Mouse (Mus musculus) embryo, embryonic 11.5 days (tissue): Measurements from ENCODE around the gene Hist2h3b.
"Not testable (repeated sequence)": the region's sequence is repeated elsewhere in the genome, so short reads cannot be mapped to it uniquely, and the experiment has no call there.

Experiments
- DNase-seq: peaks from one replicate; pipeline ENCODE4 v3.0.0-alpha.2; 2012; ENCODE audit warnings: low read depth, low spot score

Hist2h3b gene

GRCm38 (mm10) chr3:96238954-96239793 is 29.3 kb upstream of the Hist2h3b start, which contains the start of gene Hist2h3c2:
Hist2h3c2 (minus strand) TSS chr3:96239127.
- DNase-seq, result not testable (repeated sequence)

- DNase-seq, result not testable (repeated sequence)
Observed at GRCm38 (mm10) chr3:96239949-96240798, 28.3 kb upstream of the Hist2h3b start, which contains the start of gene Hist2h2aa2. Hist2h2aa2 (minus strand) TSS chr3:96240276.

GRCm38 (mm10) chr3:96240799-96241197 is 27.7 kb upstream of the Hist2h3b start:
- no peak for DNase-seq

- DNase-seq, result no peak
Observed at GRCm38 (mm10) chr3:96243921-96244572, 24.4 kb upstream of the Hist2h3b start.

- DNase-seq, result not testable (repeated sequence)
Observed at GRCm38 (mm10) chr3:96245003-96245886, 23.2 kb upstream of the Hist2h3b start, which contains the start of gene Hist2h2aa1. Hist2h2aa1 (plus strand) TSS chr3:96245497.

GRCm38 (mm10) chr3:96246018-96246417 is 22.4 kb upstream of the Hist2h3b start:
- not testable (repeated sequence) for DNase-seq

GRCm38 (mm10) chr3:96246427-96246856 is 22.0 kb upstream of the Hist2h3b start, which contains the start of gene Hist2h3c1:
Hist2h3c1 (plus strand) TSS chr3:96246685.
- not testable (repeated sequence) for DNase-seq

- DNase-seq, result no peak
Observed at GRCm38 (mm10) chr3:96247356-96248140, 20.9 kb upstream of the Hist2h3b start.

- DNase-seq, result no peak
Observed at GRCm38 (mm10) chr3:96248141-96249033, 20.1 kb upstream of the Hist2h3b start.

GRCm38 (mm10) chr3:96249034-96249345 is 19.5 kb upstream of the Hist2h3b start:
- no peak for DNase-seq

GRCm38 (mm10) chr3:96250890-96251289 is 17.6 kb upstream of the Hist2h3b start:
- DNase-seq, result no peak

- DNase-seq, result no peak
Observed at GRCm38 (mm10) chr3:96251787-96252186, 16.7 kb upstream of the Hist2h3b start.

- no peak for DNase-seq
Observed at GRCm38 (mm10) chr3:96254683-96255355, 13.6 kb upstream of the Hist2h3b start.

- no peak for DNase-seq
Observed at GRCm38 (mm10) chr3:96255926-96256593, 12.4 kb upstream of the Hist2h3b start.

GRCm38 (mm10) chr3:96257190-96257589 is 11.3 kb upstream of the Hist2h3b start:
- DNase-seq, result no peak

- no peak for DNase-seq
Observed at GRCm38 (mm10) chr3:96260220-96260619, 8.2 kb upstream of the Hist2h3b start.

GRCm38 (mm10) chr3:96261623-96262022 is 6.8 kb upstream of the Hist2h3b start:
- no peak for DNase-seq
